Mouse (Mus musculus) thymus, postnatal 36 days (tissue): Measurements from ENCODE around the gene Riox1.
"Not testable (repeated sequence)": the region's sequence is repeated elsewhere in the genome, so short reads cannot be mapped to it uniquely, and the experiment has no call there.

Source experiments
- DNase-seq, 2 experiments: peaks; one replicate each; pipeline ENCODE4 v3.0.0; 2022; ENCODE audit warnings: mixed read lengths in 2 of 2

Riox1 gene

DNA sequence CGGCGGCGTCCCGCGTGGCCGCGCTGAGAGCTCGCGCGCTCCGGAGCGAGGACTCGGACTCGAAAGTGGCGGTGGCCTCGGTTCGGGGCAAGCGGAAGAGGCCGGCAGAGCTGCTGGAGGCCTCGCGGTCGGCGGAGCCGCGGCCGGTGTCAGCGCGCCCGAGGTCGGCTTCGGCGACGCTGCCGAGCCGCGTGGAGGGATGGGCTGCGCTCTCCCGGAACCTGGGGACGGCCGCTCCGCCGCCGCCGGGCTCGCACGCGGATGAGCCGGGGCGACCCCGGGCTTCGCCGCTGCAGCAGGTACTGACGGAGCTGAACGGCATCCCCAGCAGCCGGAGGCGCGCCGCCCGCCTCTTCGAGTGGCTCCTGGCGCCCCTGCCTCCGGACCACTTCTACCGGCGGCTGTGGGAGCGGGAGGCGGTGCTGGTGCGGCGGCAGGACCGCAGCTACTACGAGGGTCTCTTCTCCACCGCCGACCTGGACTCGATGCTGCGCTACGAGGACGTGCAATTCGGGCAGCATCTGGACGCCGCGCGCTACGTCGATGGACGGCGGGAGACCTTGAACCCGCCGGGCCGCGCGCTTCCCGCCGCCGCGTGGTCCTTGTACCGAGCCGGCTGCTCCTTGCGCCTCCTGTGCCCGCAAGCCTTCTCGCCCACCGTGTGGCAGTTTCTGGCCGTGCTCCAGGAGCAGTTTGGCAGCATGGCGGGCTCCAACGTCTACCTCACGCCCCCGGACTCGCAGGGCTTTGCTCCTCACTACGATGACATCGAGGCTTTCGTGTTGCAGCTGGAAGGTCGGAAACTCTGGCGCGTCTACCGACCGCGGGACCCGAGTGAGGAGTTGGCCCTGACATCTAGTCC, 663 bp downstream of the Riox1 start:
- DNase-seq, result peak; percentile 38 to 56

- no peak for DNase-seq
Observed at GRCm38 (mm10) chr12:83951711-83952575, 1.5 kb downstream of the Riox1 start.

DNA sequence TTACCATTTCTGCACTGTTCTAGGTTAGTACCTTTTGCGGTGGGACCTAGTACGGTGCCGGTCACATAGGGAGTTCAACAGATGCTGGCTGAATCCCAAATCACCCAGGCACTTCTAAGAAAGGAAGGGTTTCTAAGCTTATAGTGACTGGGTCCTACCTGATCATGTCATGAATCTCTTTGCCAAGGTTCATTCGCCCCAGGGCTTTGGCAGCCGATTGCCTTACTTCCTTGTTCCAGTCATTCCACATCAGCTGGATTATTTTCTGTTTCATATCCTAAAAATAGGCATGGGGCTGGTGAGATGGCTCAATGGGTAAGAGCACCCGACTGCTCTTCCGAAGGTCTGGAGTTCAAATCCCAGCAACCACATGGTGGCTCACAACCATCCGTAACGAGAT, 7.9 kb downstream of the Riox1 start:
- no peak for DNase-seq

GRCm38 (mm10) chr12:83965235-83965634, 14.8 kb downstream of the Riox1 start:
- no peak for DNase-seq

DNA sequence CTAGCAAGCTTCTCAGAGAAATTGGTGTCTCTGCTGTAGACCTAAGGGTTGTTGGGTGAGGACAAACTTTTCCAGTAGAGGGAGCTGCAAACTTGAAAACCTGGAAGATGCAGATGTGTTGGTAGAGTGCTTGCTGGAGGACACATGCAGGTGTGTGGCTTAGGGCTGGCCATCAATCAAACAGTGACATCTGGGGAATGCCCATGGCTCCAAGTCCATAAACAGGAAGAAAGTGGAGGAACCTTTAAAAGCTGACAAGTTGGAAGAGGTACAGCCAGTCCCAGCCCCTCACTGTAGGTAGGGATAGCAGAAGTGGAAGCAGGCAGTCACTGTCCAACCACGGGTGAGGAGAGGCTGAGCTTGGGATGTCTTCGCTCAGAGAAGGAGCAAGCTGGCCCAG, 21.7 kb downstream of the Riox1 start:
- peak in 1 of 2 experiments; percentile 25 for DNase-seq

DNA sequence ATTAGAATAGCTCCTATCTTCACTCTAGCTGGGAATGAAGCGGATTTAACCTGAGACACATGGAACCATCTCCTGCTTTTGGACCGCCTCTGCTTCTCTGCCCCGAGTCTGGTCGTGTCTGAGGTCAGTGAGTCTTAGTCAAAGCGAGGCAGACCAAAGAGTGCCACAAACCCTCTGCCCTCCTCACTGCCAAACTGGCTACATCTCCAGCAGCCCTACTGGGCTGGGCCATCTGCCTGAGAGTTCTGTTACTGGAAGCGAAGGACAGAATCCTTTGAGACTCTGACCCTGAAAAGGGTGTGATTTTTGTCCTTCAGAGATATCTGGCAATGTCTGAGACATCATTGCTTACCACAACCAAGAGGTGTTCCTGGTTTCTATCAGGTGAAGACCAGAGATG, 28.5 kb downstream of the Riox1 start:
- no peak for DNase-seq

- DNase-seq, result no peak
Observed at GRCm38 (mm10) chr12:83981615-83982014, 31.2 kb downstream of the Riox1 start.

DNA sequence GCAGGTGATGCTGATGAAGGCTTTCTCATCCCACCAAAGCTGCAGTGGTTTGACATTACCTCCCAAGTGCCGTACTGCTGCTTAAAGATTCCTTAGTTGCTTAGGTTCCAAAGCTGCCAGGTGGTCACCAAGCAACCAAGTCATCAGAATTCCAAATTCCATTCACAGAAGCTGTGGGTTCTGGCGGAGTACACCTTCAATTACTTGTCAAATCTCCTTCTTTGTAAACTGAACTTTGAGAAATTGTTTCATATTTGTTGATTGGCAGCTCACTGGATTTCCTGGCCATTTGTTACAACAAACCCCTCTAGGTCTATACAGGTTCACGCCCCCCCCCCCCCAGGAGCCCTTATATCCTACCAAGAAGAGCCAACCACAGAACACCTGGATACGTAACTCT, 34.3 kb downstream of the Riox1 start, which contains the start of gene Heatr4:
Gene Heatr4, minus strand, starts transcription at position 101 of the 400 bp plus-strand sequence.
- no peak for DNase-seq

DNA sequence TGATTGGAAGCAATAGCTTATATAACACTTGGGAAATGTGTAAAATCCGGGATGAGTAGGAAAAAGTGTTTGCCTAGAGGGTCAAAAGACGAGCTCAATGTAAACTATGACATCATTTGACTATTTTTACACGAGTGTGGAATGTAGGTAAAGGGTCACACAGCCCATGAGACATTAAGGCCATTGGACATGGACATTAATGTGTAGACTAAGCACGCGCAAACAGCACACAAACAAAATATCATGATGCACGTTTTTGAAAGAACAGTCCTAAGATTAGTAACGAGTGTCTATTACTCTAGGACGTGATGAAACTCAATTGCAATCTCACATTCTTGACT, 36.8 kb downstream of the Riox1 start:
- no peak for DNase-seq

GRCm38 (mm10) chr12:83987583-83988441, 37.4 kb downstream of the Riox1 start, which contains the start of gene Acot2:
Gene Acot2, plus strand, starts transcription at chr12:83987861.
- peak; percentile 79 to 81 for DNase-seq

DNA sequence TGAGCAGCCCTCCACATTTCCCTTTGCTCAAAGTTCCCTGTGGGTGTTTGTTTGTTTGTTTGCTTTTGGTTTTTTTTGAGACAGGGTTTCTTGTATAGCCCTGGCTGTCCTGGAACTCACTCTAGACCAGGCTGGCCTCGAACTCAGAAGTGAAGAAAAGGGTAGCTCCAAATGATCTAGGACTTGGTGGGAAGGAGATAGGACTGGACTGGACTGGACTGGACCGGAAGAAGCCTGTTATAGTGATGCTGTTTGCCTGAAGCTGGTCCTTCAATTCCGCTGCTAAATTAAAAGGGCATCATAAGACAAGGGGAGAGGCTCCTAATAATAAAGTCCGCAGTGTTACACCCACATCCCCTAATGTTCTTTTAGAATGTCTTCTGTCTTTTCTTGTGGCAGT, 38.1 kb downstream of the Riox1 start:
- no peak for DNase-seq

GRCm38 (mm10) chr12:83989378-83989777, 39.0 kb downstream of the Riox1 start:
- DNase-seq, result no peak

DNA sequence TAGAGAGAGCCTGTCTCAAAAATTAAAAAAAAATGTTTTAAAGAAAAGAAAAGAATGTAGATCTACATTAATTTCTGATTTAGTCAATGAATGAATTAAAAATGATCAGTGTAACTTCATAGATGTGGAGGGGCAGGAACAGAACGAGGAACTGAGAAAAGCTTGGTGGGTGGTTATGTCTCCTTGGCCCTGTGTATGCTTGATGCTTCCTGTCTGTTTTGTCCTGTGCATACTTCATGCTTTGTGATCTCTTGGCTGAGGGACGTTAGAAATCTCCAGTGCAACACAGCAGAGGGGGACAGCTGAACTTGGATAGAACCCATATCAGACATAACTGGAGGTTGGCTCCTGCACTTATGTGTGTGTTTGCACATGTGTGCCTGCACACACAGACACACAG, 46.8 kb downstream of the Riox1 start:
- DNase-seq, result no peak

- DNase-seq, result no peak
Observed at GRCm38 (mm10) chr12:83998341-83999107, 48.1 kb downstream of the Riox1 start.

DNA sequence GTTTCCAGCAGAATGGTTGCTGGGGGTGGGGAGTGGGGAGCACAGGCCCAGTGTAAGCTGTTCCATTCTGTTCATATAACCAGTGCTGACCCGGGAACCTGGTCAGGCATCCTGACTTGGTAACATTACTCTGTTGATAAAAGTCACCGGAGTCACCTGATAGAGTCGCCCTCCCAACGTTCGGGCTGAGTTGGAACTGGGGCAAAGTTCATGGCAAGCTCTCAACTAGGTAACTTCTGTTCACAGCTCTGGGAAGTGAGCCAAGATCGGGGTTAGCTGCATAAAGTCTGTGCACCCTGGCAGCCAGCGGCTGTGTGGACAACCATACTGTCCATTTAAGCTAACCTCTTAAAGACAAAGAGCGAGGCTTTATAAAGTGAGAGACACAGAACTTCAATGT, 48.8 kb downstream of the Riox1 start:
- not testable (repeated sequence) for DNase-seq

DNA sequence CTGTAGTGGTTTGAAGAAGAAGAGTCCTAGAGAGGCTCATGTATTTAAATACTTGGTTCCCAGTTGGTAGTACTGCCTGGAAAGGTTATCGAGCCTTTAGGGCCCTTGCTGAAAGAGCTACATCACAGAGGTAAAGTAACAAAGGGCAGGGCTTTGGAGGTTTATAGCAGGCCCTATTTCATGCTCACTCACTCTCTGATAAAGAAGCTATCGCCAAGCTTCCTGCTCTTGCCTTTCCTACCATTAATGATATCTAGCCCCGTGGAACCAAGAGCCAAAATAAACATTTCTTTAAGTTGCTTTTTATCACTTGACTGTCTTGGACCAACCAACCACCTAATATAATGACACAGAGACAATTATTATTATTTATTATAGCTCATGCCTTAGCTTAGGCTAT, 50.0 kb downstream of the Riox1 start:
- DNase-seq, result no peak
